Mouse (Mus musculus) intestine, embryonic 15.5 days (tissue): Measurements from ENCODE around the gene Gtse1. TPM values are rescaled to one million over a fixed set of nuclear protein-coding genes. Genes with fewer than 3 reads are reported as not detected.

ENCODE experiments used
- ATAC-seq: fragments of 200-750 bp; cut with Nextera tagmentation; 2 replicates; pipeline ENCODE4 v1.8.0; 2017; ENCODE audit warnings: moderate TSS enrichment, moderate library complexity
- H3K27ac ChIP-seq: fragments of 300-500 bp; sonication (generic); 2 replicates; pipeline ENCODE4 v1.5.1; 2015; ENCODE audit warnings: mild to moderate bottlenecking, inconsistent platforms
- H3K27me3 ChIP-seq: fragments of 300-500 bp; sonication (generic); replicated peaks from 2 replicates; pipeline ENCODE4 v1.6.1; 2015; ENCODE audit warnings: inconsistent platforms
- H3K36me3 ChIP-seq: fragments of 300-500 bp; sonication (generic); 2 replicates; pipeline ENCODE4 v1.6.1; 2015; ENCODE audit warnings: inconsistent platforms
- H3K4me1 ChIP-seq: fragments of 300-500 bp; sonication (generic); replicated peaks from 2 replicates; pipeline ENCODE4 v1.6.1; 2015; ENCODE audit warnings: inconsistent platforms
- H3K4me2 ChIP-seq: fragments of 300-500 bp; sonication (generic); replicated peaks from 2 replicates; pipeline ENCODE4 v1.6.1; 2015; ENCODE audit warnings: mild to moderate bottlenecking, inconsistent platforms
- H3K4me3 ChIP-seq: fragments of 300-500 bp; sonication (generic); replicated peaks from 2 replicates; pipeline ENCODE4 v1.5.1; 2015; ENCODE audit warnings: inconsistent platforms
- H3K9ac ChIP-seq: fragments of 300-500 bp; sonication (generic); 2 replicates; pipeline ENCODE4 v1.6.1; 2015; ENCODE audit warnings: inconsistent platforms
- H3K9me3 ChIP-seq: fragments of 300-500 bp; sonication (generic); 2 replicates; pipeline ENCODE4 v1.6.1; 2016; ENCODE audit warnings: inconsistent platforms
- WGBS: fragments of 180-500 bp; shearing (Covaris S2); methylation state at CpG from one replicate; pipeline ENCODE4 v1.1.7; 2015; 5-methylcytosine and 5-hydroxymethylcytosine counted together
- polyA plus RNA-seq: library from polyadenylated mRNA; unstranded; fragments of >200 nt; fragmentation: Nextera tagmentation; extraction: Ambion mirVana; gene quantifications from 2 replicates; pipeline ENCODE4 v1.2.1, GENCODE M21; 2015

The Gtse1 gene
- polyA plus RNA-seq, 1 experiment from 2014 or later = 22.8 TPM

DNA sequence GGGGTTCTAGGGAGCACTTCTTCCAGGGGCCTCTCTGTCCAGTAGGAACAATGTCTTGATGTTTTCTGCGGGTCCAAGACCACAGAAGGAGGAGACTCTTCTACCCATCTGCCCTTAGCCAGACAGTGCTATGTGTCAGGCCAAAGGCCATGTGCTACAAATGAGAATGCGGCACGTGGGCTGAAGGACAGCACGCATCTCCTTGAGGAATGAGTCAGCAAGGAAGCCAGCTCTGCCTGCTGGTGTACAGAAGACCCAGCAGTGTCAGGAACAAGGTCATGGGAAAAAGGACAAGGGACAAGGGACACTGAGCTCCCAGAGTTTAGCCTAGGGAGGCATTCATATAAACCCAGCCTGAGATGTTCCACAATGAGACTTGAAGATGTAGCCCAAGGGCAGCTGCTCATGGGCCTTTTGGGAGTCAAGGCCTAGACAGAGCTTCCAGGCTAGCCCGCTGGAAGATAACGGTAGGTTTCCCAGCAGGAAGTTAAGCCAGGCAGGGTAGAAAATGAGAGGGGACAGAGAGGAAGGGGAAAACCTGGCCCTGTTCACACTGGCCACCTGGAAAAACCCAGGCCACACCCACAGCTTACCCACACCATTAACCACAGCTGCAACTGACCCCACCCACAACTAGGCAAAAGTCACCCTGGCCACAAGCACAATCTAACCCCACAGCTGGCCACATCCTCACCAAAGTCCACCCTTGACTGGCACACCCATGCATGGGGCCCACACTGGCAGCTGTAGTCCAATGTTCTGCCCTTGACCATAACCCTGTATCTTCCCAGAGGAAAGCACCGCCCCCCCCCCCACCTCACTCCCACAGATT lies 49.3 kb downstream of the Gtse1 start:
- Histone ChIP-seq H3K27me3 (no peaks in the 10 kb centered on the region), H3K36me3 (no peaks in the 10 kb centered on the region), H3K4me1 (peaks cover 17% of the 10 kb centered on the region), H3K4me3 (no peak overlapping the region), H3K27ac (no peak overlapping the region), H3K9ac (no peak overlapping the region), H3K4me2 (no peak overlapping the region), H3K9me3 (no peaks in the 10 kb centered on the region)
- WGBS = 74% methylated on average over 7 of the region's 7 CpGs
- peak; percentile 61 for ATAC-seq

DNA sequence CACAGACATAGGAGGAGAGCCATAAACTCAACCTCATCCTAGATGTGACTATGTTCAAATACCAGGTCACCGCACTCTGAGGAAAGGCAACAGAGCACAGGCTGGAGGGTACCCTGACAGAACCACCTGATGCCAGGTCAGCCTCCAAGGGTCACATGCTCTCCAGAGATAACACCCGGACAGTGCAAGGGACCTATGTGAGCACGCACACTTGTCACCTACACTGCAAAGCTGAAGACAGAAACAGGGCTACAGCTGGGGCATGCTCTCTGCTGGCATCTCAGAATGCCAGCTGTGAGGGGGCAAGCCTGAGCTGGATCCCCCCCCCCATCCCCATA lies 49.9 kb downstream of the Gtse1 start:
- Histone ChIP-seq H3K27ac (no peak overlapping the region), H3K9ac (no peak overlapping the region), H3K4me1 (peaks cover 17% of the 10 kb centered on the region), H3K4me2 (0 out of 2 replicates have a peak overlapping the region, but pooled peaks have one; percentile 3), H3K27me3 (no peaks in the 10 kb centered on the region), H3K36me3 (no peaks in the 10 kb centered on the region), H3K4me3 (no peak overlapping the region), H3K9me3 (no peaks in the 10 kb centered on the region)
- WGBS = 72% methylated on average over 3 of the region's 3 CpGs
- ATAC-seq = peak; percentile 48

DNA sequence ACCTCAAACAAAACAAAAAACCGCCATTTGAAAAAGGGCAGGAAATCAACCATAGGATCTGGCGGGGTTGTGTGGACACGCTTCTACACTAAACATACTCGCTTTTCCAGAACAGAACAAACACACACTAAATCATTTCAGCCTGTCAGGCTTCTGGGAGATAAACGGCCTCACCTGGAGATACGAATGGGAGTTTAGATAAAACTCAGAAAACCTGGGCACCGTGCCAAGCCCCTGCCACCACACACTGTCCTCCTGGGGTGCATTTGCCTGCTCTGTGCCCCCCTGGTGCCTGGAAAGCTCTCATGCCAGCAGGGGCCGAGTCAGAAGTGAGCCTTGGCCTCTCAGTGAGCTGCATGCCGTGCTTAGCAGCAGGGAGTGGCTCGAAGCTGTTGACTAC lies 50.4 kb downstream of the Gtse1 start:
- 20% methylated on average over 10 of the region's 10 CpGs for WGBS
- Histone ChIP-seq H3K9ac (0 out of 2 replicates have a peak overlapping the region, but pooled peaks have one; percentile 31), H3K9me3 (no peaks in the 10 kb centered on the region), H3K4me2 (peak overlapping the region; percentile 3; the same call in 1 of the 2 replicates), H3K27ac (no peak overlapping the region), H3K4me3 (no peak overlapping the region), H3K4me1 (peaks cover 17% of the 10 kb centered on the region), H3K36me3 (no peaks in the 10 kb centered on the region), H3K27me3 (no peaks in the 10 kb centered on the region)
- peak; percentile 61 for ATAC-seq

DNA sequence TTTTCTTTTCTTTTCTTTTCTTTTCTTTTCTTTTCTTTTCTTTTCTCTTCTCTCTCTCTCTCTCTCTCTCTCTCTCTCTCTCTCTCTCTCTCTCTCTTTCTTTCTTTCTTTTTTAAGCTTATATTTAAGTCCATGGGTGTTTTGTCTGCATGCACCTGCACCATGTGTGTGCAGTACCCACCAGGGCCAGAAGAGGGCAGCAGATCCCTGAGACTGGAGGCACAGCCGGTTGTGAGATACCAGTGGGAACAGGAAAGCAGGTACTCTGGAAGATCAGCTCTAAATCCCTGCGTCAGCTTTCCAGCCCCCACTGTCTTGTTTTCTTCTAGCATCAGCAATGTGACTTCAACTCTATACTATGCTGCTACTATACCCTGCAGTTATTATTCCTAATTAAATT lies 54.1 kb downstream of the Gtse1 start:
- Histone ChIP-seq H3K4me3 (no peak overlapping the region), H3K9me3 (no peaks in the 10 kb centered on the region), H3K27me3 (no peaks in the 10 kb centered on the region), H3K4me1 (peaks cover 17% of the 10 kb centered on the region), H3K36me3 (no peaks in the 10 kb centered on the region), H3K4me2 (no peak overlapping the region), H3K9ac (no peak overlapping the region), H3K27ac (no peak overlapping the region)
- no peak for ATAC-seq
- WGBS = 46% methylated on average over 2 of the region's 2 CpGs

DNA sequence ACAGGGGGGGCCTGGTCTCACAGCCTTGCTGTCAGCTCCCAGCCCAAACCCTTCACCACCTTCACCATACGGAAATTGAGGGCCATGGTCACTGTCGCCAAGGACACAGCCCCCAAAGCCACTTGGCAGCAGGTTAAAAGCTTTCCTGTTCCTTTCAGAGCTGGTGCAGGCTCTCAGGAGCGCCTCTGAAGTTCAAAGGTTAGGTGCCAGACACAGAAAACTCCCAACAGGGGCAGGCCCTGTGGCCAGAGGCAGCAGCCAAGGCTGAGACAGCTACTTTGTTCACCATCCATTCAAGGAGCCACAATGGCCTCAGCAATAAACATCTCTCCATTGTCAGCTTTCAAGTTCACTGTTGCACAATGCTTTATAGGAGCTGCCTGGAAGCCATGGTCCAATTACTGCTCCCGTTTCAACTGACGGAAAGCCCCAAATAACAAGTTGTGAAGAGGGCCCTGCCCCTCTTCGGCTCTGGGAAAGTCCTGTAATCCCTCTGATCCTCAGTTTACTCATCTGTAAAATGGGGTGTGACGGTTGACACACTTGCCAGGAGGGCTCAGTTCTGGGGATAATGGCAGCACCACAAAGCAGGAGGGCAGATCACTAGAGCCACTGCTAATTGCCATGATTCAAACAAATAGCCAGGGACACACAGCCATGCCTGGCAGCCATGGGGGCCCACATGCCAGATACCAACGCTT lies 59.8 kb downstream of the Gtse1 start:
- ATAC-seq = no peak
- no peaks in the 10 kb centered on the region for H3K4me1 ChIP-seq
- no peak overlapping the region for H3K4me2 ChIP-seq
- H3K27me3 ChIP-seq = no peaks in the 10 kb centered on the region
- H3K27ac ChIP-seq = no peak overlapping the region
- H3K9ac ChIP-seq = no peak overlapping the region
- H3K4me3 ChIP-seq = no peak overlapping the region
- H3K36me3 ChIP-seq = no peaks in the 10 kb centered on the region
- no peaks in the 10 kb centered on the region for H3K9me3 ChIP-seq
- WGBS = 66% methylated on average over 8 of the region's 8 CpGs

DNA sequence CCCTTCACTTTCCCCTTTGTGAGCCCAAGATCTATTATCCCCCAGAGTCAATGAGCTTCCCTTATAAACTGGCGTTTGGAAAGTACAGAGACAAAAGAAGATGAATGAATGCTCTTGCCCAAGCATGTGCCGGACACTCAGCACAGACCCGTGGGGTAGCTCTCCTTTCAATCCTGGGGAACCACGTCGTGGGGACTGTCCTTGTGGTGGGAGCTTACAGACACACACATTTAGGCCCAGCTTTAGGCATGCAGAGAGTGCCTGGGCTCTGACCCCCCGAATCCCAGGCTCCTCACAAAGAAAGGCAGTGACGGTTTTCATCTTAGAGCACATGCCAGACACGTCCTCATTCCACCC lies 60.3 kb downstream of the Gtse1 start:
- H3K9ac ChIP-seq = no peak overlapping the region
- 73% methylated on average over 8 of the region's 8 CpGs for WGBS
- H3K4me1 ChIP-seq = no peaks in the 10 kb centered on the region
- ATAC-seq = no peak
- no peaks in the 10 kb centered on the region for H3K27me3 ChIP-seq
- H3K36me3 ChIP-seq = no peaks in the 10 kb centered on the region
- H3K4me2 ChIP-seq = no peak overlapping the region
- no peak overlapping the region for H3K27ac ChIP-seq
- H3K4me3 ChIP-seq = no peak overlapping the region
- H3K9me3 ChIP-seq = no peaks in the 10 kb centered on the region

DNA sequence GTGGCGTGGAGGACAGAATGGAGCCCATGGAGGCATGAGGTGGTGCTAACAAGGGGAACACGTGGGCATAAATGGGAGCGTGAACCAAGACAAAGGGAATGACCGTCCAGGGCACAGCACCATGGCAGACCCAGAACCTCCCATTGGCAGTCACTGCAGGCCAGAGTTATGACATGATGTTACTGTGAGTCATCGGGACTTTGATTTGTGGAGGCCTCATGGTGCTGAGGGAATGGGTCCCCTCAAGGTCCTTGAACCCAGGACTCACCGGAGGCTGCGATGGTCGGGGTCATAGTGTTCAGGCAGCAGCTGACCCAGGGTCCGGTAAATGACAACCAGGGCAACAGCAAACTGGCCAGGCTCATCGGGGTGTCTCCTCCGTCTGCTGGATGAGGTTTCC lies 62.3 kb downstream of the Gtse1 start:
- 90% methylated on average over 11 of the region's 11 CpGs for WGBS
- Histone ChIP-seq H3K4me3 (no peak overlapping the region), H3K4me2 (no peak overlapping the region), H3K9ac (no peak overlapping the region), H3K36me3 (no peaks in the 10 kb centered on the region), H3K27me3 (no peaks in the 10 kb centered on the region), H3K4me1 (no peaks in the 10 kb centered on the region), H3K9me3 (no peaks in the 10 kb centered on the region), H3K27ac (no peak overlapping the region)
- no peak for ATAC-seq

Other genes starting within 250 kb of the Gtse1 start
- gene Ppara, start 124.8 kb upstream of the Gtse1 start, polyA plus RNA-seq = 18.2 and 19.5 TPM in 2 replicates
- gene Cdpf1, start 48.0 kb upstream of the Gtse1 start, polyA plus RNA-seq = 48.8 and 59.4 TPM in 2 replicates
- gene Pkdrej, start 38.0 kb upstream of the Gtse1 start, polyA plus RNA-seq = 0.20 and 0.24 TPM in 2 replicates
- gene Ttc38, start 27.4 kb upstream of the Gtse1 start, polyA plus RNA-seq = 8.5 and 10.0 TPM in 2 replicates
- 34.2 and 35.8 TPM in 2 replicates for gene Trmu, start 19.6 kb downstream of the Gtse1 start, polyA plus RNA-seq
- 1.1 TPM in 2 replicates for gene Celsr1, start 174.0 kb downstream of the Gtse1 start, polyA plus RNA-seq
- gene Gramd4, start 197.9 kb downstream of the Gtse1 start, polyA plus RNA-seq = 12.4 and 13.6 TPM in 2 replicates